ENCODE assay signal across 21 mouse cellular contexts in genomic region chr11:116618666-116619065, GRCm38 (mm10). TPM values are rescaled to one million over a fixed set of nuclear protein-coding genes. Genes with fewer than 3 reads are reported as not detected.
DNase-seq lines count a peak whose midpoint lies in the region; ATAC-seq and TF ChIP-seq lines count a peak whose summit lies in the region.
"Had no signal": no experiment of that assay in that cellular context is flagged by ENCODE, and none has a peak within 500 bp of the region (broad histone marks: within the 10 kb centered on the region; RNA-seq: fewer than 3 reads in every experiment).

No protein-coding gene starts in this region.

- no peak for DNase-seq in lung, postnatal 0 days (ENCODE audit: low spot score)
- DNase-seq in lung, adult 18-20 months: no peak
- peak; percentile 59 for DNase-seq in liver
- no peak for DNase-seq in liver, embryonic 14.5 days (ENCODE audit: low read depth in 3 of 3, low spot score in 3 of 3)
- DNase-seq in right cerebral cortex, postnatal 10 days (ENCODE audit: low spot score in 2 of 2): no peak
- no peak for DNase-seq in thymus, postnatal 25 days
- DNase-seq: adrenal gland, postnatal 10 days; heart, postnatal 10 days; retina, postnatal 1 day had no signal

- H3K4me2 ChIP-seq in lung, postnatal 0 days (replicated peaks; ENCODE audit: low read depth, low read length): peak overlapping the region; percentile 25; the same call in 1 of the 2 replicates
- 0 out of 2 replicates have a peak overlapping the region, but pooled peaks have one; percentile 84 for H3K4me2 ChIP-seq in liver, embryonic 14.5 days (ENCODE audit: low read depth)
- H3K4me2 ChIP-seq in hindbrain, embryonic 13.5 days: no peak overlapping the region
- H3K4me2 ChIP-seq: embryonic facial prominence, embryonic 12.5 days; forebrain, embryonic 12.5 days; heart, embryonic 12.5 days; limb, embryonic 15.5 days; midbrain, embryonic 13.5 days had no signal

- no peaks in the 10 kb centered on the region for H3K27me3 ChIP-seq in lung, postnatal 0 days (replicated peaks; ENCODE audit: insufficient read depth, low read length)
- H3K27me3 ChIP-seq in liver, embryonic 14.5 days (ENCODE audit: control insufficient read depth, insufficient read depth, low read length): no peaks in the 10 kb centered on the region
- peaks cover 30% of the 10 kb centered on the region for H3K27me3 ChIP-seq in hindbrain, embryonic 13.5 days
- H3K27me3 ChIP-seq: heart, embryonic 12.5 days; limb, embryonic 15.5 days had no signal

- no peaks in the 10 kb centered on the region for H3K9me3 ChIP-seq in lung, postnatal 0 days (ENCODE audit: low read length)
- H3K9me3 ChIP-seq in liver, embryonic 14.5 days (ENCODE audit: control insufficient read depth, low read length): no peaks in the 10 kb centered on the region
- no peaks in the 10 kb centered on the region for H3K9me3 ChIP-seq in hindbrain, embryonic 13.5 days
- H3K9me3 ChIP-seq: embryonic facial prominence, embryonic 12.5 days; forebrain, embryonic 12.5 days; heart, embryonic 12.5 days; limb, embryonic 15.5 days; midbrain, embryonic 13.5 days; neural tube, embryonic 12.5 days had no signal

- no peak for TF ChIP-seq EP300 in lung, postnatal 0 days (IDR thresholded peaks at IDR 0.05)
- no peak for TF ChIP-seq EP300 in liver, embryonic 14.5 days (IDR thresholded peaks at IDR 0.05; ENCODE audit: low read depth)

- peak overlapping the region; percentile 92 for H3K27ac ChIP-seq in lung, postnatal 0 days (ENCODE audit: low read length)
- peak overlapping the region; percentile 10; the same call in 1 of the 2 replicates for H3K27ac ChIP-seq in liver, embryonic 14.5 days
- H3K27ac ChIP-seq in hindbrain, embryonic 13.5 days: no peak overlapping the region
- H3K27ac ChIP-seq: embryonic facial prominence, embryonic 12.5 days; forebrain, embryonic 12.5 days; midbrain, embryonic 13.5 days; neural tube, embryonic 12.5 days had no signal

- H3K4me1 ChIP-seq in lung, postnatal 0 days (ENCODE audit: insufficient read depth, low read depth, low read length): peaks cover 79% of the 10 kb centered on the region
- peaks cover 89% of the 10 kb centered on the region in 2 experiments for H3K4me1 ChIP-seq in liver, embryonic 14.5 days (replicated peaks; ENCODE audit: control insufficient read depth in 2 of 2, insufficient read depth in 2 of 2, low read length in 1 of 2)
- peaks cover 41% of the 10 kb centered on the region for H3K4me1 ChIP-seq in hindbrain, embryonic 13.5 days (replicated peaks)

- TF ChIP-seq CTCF in lung, postnatal 0 days (IDR thresholded peaks at IDR 0.05): no peak
- TF ChIP-seq CTCF in liver, embryonic 14.5 days (IDR thresholded peaks at IDR 0.05; ENCODE audit: low read depth): no peak

- no peaks in the 10 kb centered on the region for H3K36me3 ChIP-seq in lung, postnatal 0 days (ENCODE audit: insufficient read depth, low read length)
- H3K36me3 ChIP-seq in liver, embryonic 14.5 days (replicated peaks; ENCODE audit: control insufficient read depth, insufficient read depth, low read depth): no peaks in the 10 kb centered on the region
- H3K36me3 ChIP-seq in hindbrain, embryonic 13.5 days: no peaks in the 10 kb centered on the region
- H3K36me3 ChIP-seq: embryonic facial prominence, embryonic 12.5 days; forebrain, embryonic 12.5 days; heart, embryonic 12.5 days; limb, embryonic 15.5 days; midbrain, embryonic 13.5 days; neural tube, embryonic 12.5 days had no signal

- WGBS in lung, postnatal 0 days: 87% methylated on average over 7 of the region's 7 CpGs
- 68% methylated on average over 7 of the region's 7 CpGs for WGBS in liver, embryonic 14.5 days (ENCODE audit: insufficient replicate concordance)
- WGBS in hindbrain, embryonic 13.5 days: 85% methylated on average over 7 of the region's 7 CpGs

- H3K9ac ChIP-seq in lung, postnatal 0 days (replicated peaks; ENCODE audit: low read depth): no peak overlapping the region
- no peak overlapping the region for H3K9ac ChIP-seq in liver, embryonic 14.5 days (replicated peaks)
- no peak overlapping the region for H3K9ac ChIP-seq in hindbrain, embryonic 13.5 days
- H3K9ac ChIP-seq: embryonic facial prominence, embryonic 12.5 days; forebrain, embryonic 12.5 days; heart, embryonic 12.5 days; limb, embryonic 15.5 days; midbrain, embryonic 13.5 days; neural tube, embryonic 12.5 days had no signal

- ATAC-seq in lung, postnatal 0 days: no peak
- no peak for ATAC-seq in liver, embryonic 14.5 days (ENCODE audit: insufficient read depth)
- ATAC-seq in hindbrain, embryonic 13.5 days (ENCODE audit: low FRiP score): no peak
- ATAC-seq: inflammation-experienced regulatory T-cells, adult 6 months; midbrain, embryonic 13.5 days had no signal

- H3K4me3 ChIP-seq in lung, postnatal 0 days (ENCODE audit: low read depth, low read length): no peak overlapping the region
- H3K4me3 ChIP-seq in liver, embryonic 14.5 days (ENCODE audit: insufficient read depth in 1 of 2, low read depth in 2 of 2, low read length in 2 of 2): no peak overlapping the region
- H3K4me3 ChIP-seq in hindbrain, embryonic 13.5 days: no peak overlapping the region
- H3K4me3 ChIP-seq: embryonic facial prominence, embryonic 12.5 days; forebrain, embryonic 12.5 days; heart, embryonic 12.5 days; limb, embryonic 15.5 days; midbrain, embryonic 13.5 days; neural tube, embryonic 12.5 days had no signal

RNA-seq across cellular contexts. Expression of gene Rhbdf2, which starts 8.2 kb away (rescaled TPM):
- polyA plus RNA-seq in lung, postnatal 0 days (2015; fragmentation: Nextera tagmentation; extraction: Ambion mirVana): 23.5 and 27.9 TPM in 2 replicates
- 8.3 and 11.1 TPM in 2 replicates for polyA plus RNA-seq in liver, embryonic 14.5 days (2012; rRNA removed)
- polyA plus RNA-seq in liver, embryonic 14.5 days (2014; fragmentation: Nextera tagmentation; extraction: Ambion mirVana): 3.8 and 5.2 TPM in 2 replicates
- polyA plus RNA-seq in hindbrain, embryonic 13.5 days (2015; fragmentation: Nextera tagmentation; extraction: Ambion mirVana): 1.8 and 2.1 TPM in 2 replicates

RNA-seq across cellular contexts. Expression of gene Aanat, which starts 32.4 kb away (rescaled TPM):
- polyA plus RNA-seq in lung, postnatal 0 days (2015; fragmentation: Nextera tagmentation; extraction: Ambion mirVana): 0.26 TPM in 1 of 2 replicates, not detected in the other
- polyA plus RNA-seq in liver, embryonic 14.5 days (2012; rRNA removed): not detected in 2 replicates
- not detected in 2 replicates for polyA plus RNA-seq in liver, embryonic 14.5 days (2014; fragmentation: Nextera tagmentation; extraction: Ambion mirVana)
- polyA plus RNA-seq in hindbrain, embryonic 13.5 days (2015; fragmentation: Nextera tagmentation; extraction: Ambion mirVana): 0.36 and 1.0 TPM in 2 replicates
- polyA plus RNA-seq: embryonic facial prominence, embryonic 12.5 days; erythroblast, embryonic 14.5 days; gonadal fat pad, adult 2 months; heart, embryonic 12.5 days; hindbrain, embryonic 11.5 days; inflammation-experienced regulatory T-cells, adult 6 months; limb, embryonic 15.5 days; neural tube, embryonic 12.5 days; spleen, adult 2 months had no signal

RNA-seq across cellular contexts. Expression of gene Prcd, which starts 34.7 kb away (rescaled TPM):
- 10.9 and 16.4 TPM in 2 replicates for polyA plus RNA-seq in lung, postnatal 0 days (2015; fragmentation: Nextera tagmentation; extraction: Ambion mirVana)
- polyA plus RNA-seq in liver, embryonic 14.5 days (2012; rRNA removed): 0.11 and 0.14 TPM in 2 replicates
- polyA plus RNA-seq in liver, embryonic 14.5 days (2014; fragmentation: Nextera tagmentation; extraction: Ambion mirVana): 0.19 and 0.20 TPM in 2 replicates
- 1.2 and 1.4 TPM in 2 replicates for polyA plus RNA-seq in hindbrain, embryonic 13.5 days (2015; fragmentation: Nextera tagmentation; extraction: Ambion mirVana)
- polyA plus RNA-seq: erythroblast, embryonic 14.5 days; heart, embryonic 12.5 days; inflammation-experienced regulatory T-cells, adult 6 months had no signal

RNA-seq across cellular contexts. Expression of gene Cygb, which starts 35.4 kb away (rescaled TPM):
- polyA plus RNA-seq in lung, postnatal 0 days (2015; fragmentation: Nextera tagmentation; extraction: Ambion mirVana): 27.3 and 32.0 TPM in 2 replicates
- polyA plus RNA-seq in liver, embryonic 14.5 days (2012; rRNA removed): 0.41 and 0.64 TPM in 2 replicates
- 0.44 and 0.81 TPM in 2 replicates for polyA plus RNA-seq in liver, embryonic 14.5 days (2014; fragmentation: Nextera tagmentation; extraction: Ambion mirVana)
- 16.4 and 18.1 TPM in 2 replicates for polyA plus RNA-seq in hindbrain, embryonic 13.5 days (2015; fragmentation: Nextera tagmentation; extraction: Ambion mirVana)

RNA-seq across cellular contexts. Expression of gene Ube2o, which starts 37.4 kb away (rescaled TPM):
- polyA plus RNA-seq in lung, postnatal 0 days (2015; fragmentation: Nextera tagmentation; extraction: Ambion mirVana): 9.1 and 9.8 TPM in 2 replicates
- polyA plus RNA-seq in liver, embryonic 14.5 days (2012; rRNA removed): 33.8 and 34.0 TPM in 2 replicates
- 25.9 and 32.3 TPM in 2 replicates for polyA plus RNA-seq in liver, embryonic 14.5 days (2014; fragmentation: Nextera tagmentation; extraction: Ambion mirVana)
- polyA plus RNA-seq in hindbrain, embryonic 13.5 days (2015; fragmentation: Nextera tagmentation; extraction: Ambion mirVana): 14.1 and 14.8 TPM in 2 replicates
